Mouse (Mus musculus) E14TG2a.4 (cell line): ENCODE data around the gene Sept9.
A peak's percentile ranks its signal among the peaks of the same experiment; 100 is the strongest.
"Not testable (repeated sequence)": the region's sequence is repeated elsewhere in the genome, so short reads cannot be mapped to it uniquely, and the experiment has no call there.

ENCODE experiments used
- H3K27me3 ChIP-seq: 2 replicates; pipeline ENCODE4 v1.6.1; 2014; ENCODE audit warnings: low read length, control low read depth; ENCODE audit not compliant: insufficient read depth
- H3K36me3 ChIP-seq: 2 replicates; pipeline ENCODE4 v1.6.1; 2014; ENCODE audit warnings: low read length, control low read depth; ENCODE audit not compliant: insufficient read depth
- H3K4me1 ChIP-seq: replicated peaks from 2 replicates; pipeline ENCODE4 v1.6.1; 2014; ENCODE audit warnings: low read depth, low read length, control low read depth
- H3K4me3 ChIP-seq: replicated peaks from 2 replicates; pipeline ENCODE4 v1.5.1; 2014; ENCODE audit warnings: mild to moderate bottlenecking, low read length
- H3K9me3 ChIP-seq: 2 replicates; pipeline ENCODE4 v1.6.1; 2014; ENCODE audit warnings: low read length, control low read depth
- CTCF ChIP-seq: conservative IDR thresholded peaks from 2 replicates; pipeline ENCODE4 v1.5.1; 2014; ENCODE audit warnings: low read length
- NANOG ChIP-seq: IDR thresholded peaks from 2 replicates; pipeline ENCODE4 v1.6.1; 2014; ENCODE audit warnings: borderline replicate concordance, low read length, mixed read lengths
- POU5F1 ChIP-seq: IDR thresholded peaks from 2 replicates; pipeline ENCODE4 v1.6.1; 2014; ENCODE audit warnings: low read length, borderline replicate concordance

The Sept9 gene

DNA sequence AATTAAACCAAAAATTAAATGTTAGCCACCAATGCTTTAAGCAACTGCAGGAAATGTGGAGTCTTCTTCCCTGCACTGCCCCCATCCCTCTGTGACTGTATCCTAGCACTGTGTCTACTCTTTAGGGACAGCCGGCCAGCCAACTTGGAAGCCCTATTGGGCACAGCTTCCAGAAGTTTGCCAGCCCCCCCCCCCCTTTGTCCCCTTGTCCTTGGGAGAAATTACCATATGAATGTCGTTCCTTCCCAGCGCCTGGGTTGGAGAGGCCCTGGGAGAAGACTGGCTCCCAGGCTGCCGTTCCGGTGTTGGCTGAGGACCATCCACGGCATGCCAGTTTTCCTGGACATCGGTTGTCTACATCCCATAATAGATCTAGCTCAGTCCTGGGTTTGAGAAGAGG, 141.8 kb downstream of the Sept9 start:
- Histone ChIP-seq H3K27me3 (no peaks in the 10 kb centered on the region), H3K4me1 (peaks cover 96% of the 10 kb centered on the region), H3K36me3 (peaks cover 54% of the 10 kb centered on the region), H3K4me3 (peak overlapping the region; percentile 53), H3K9me3 (no peaks in the 10 kb centered on the region)
- TF ChIP-seq NANOG = no peak
- TF ChIP-seq CTCF = no peak
- peak; percentile 22; the same call in 1 of the 2 replicates for TF ChIP-seq POU5F1

DNA sequence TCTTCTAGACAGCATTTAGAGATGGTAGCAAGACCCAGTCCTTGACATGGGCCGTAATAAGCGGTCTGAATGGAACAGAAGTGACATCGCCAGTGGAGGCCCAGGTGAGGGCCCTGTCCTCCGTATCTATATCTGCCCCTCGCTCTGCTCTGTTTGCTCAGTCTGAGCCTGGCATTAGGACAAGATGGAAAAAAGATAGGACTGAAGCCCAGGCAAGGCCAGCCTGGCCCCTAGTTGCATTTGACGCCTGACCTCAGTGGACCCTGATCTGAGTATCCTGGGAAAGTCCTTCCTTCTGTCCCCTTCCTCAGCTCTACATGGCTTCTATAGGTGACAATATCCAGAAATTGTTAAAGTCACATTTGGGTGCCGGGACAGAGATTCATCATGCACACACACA, 142.6 kb downstream of the Sept9 start:
- no peak for TF ChIP-seq POU5F1
- no peak for TF ChIP-seq NANOG
- peak overlapping the region; percentile 53; the same call in 1 of the 2 replicates for H3K4me3 ChIP-seq
- H3K36me3 ChIP-seq = peaks cover 49% of the 10 kb centered on the region
- no peaks in the 10 kb centered on the region for H3K9me3 ChIP-seq
- H3K27me3 ChIP-seq = no peaks in the 10 kb centered on the region
- peaks cover 99% of the 10 kb centered on the region for H3K4me1 ChIP-seq

DNA sequence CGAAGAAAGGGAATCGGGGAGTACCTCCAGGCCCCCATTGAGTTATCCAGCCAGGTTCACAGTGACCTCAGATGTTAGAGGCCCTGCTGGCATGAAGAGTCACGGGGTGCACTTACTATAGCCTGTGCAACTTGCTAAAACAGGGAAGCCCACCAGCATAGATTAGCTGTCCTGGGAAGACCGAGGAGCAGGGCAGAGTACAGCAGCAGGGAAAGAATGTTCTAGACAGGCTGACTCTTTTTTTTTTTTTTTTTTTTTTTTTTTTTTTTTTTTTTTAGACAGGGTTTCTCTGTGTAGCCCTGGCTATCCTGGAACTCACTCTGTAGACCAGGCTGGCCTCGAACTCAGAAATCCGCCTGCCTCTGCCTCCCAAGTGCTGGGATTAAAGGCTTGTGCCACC, 143.0 kb downstream of the Sept9 start:
- not testable (repeated sequence) for H3K9me3 ChIP-seq, H3K27me3 ChIP-seq
- H3K4me3 ChIP-seq = 0 out of 2 replicates have a peak overlapping the region, but pooled peaks have one; percentile 53
- peaks cover 48% of the 10 kb centered on the region for H3K36me3 ChIP-seq
- H3K4me1 ChIP-seq = peaks cover 99% of the 10 kb centered on the region

DNA sequence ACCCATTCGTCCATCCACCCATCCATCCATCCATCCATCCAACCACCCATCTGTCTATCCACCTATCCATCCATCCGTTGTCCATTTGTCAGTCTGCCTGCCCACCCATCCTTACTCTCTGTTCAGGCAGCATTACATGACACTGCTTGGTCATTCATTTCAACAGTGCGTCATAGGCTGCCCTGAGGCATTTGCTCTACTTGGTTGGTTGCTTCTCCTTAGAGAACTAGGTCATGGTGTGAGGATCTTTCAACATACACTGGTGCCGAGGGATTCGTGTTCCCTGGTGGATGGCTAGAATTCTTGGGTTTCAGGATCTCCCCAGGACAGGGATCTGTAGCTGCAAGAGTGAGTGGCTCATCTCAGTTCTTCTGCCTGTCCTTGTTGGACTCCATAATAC, 144.3 kb downstream of the Sept9 start:
- no peak overlapping the region for H3K4me3 ChIP-seq
- peaks cover 98% of the 10 kb centered on the region for H3K4me1 ChIP-seq
- peaks cover 47% of the 10 kb centered on the region for H3K36me3 ChIP-seq
- H3K9me3 ChIP-seq = no peaks in the 10 kb centered on the region
- no peaks in the 10 kb centered on the region for H3K27me3 ChIP-seq
- TF ChIP-seq NANOG = no peak
- TF ChIP-seq POU5F1 = no peak
- TF ChIP-seq CTCF = no peak

DNA sequence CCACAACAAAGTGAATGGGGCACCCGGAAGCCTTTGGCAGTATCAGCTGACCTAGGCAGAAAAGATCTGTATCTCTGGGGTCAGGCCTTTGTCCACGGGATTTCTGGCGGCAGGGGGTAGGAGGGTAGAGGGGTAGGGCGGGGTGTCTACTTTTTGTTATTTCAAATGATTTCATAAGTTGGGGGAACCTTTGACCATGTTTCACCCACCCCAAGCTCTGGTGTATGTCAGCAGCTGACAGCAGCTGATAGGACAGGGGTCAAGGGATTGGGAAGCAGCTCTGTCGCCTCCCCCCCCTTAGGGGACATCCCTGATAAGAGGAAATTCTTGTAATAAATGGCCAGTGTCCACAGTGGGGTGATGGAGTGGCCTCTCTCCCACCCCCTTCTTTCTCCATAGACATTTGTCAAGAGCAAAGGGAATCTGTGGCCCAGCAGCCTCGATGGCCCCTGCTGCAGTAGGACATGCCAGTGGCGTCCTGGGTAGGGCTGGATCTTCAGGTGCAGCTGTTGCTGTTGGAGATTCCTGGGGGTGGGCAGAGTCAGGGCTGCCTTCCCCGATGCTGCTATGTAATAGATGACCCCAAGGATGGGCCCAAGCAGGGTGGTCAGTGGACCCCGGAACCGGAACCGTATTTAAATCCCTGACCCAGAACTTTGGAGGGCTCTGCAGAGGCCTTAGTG, 145.0 kb downstream of the Sept9 start:
- no peak for TF ChIP-seq NANOG
- no peak for TF ChIP-seq CTCF
- TF ChIP-seq POU5F1 = no peak
- Histone ChIP-seq H3K36me3 (peaks cover 50% of the 10 kb centered on the region), H3K4me1 (peaks cover 98% of the 10 kb centered on the region), H3K9me3 (no peaks in the 10 kb centered on the region), H3K4me3 (peak overlapping the region; percentile 62), H3K27me3 (no peaks in the 10 kb centered on the region)

DNA sequence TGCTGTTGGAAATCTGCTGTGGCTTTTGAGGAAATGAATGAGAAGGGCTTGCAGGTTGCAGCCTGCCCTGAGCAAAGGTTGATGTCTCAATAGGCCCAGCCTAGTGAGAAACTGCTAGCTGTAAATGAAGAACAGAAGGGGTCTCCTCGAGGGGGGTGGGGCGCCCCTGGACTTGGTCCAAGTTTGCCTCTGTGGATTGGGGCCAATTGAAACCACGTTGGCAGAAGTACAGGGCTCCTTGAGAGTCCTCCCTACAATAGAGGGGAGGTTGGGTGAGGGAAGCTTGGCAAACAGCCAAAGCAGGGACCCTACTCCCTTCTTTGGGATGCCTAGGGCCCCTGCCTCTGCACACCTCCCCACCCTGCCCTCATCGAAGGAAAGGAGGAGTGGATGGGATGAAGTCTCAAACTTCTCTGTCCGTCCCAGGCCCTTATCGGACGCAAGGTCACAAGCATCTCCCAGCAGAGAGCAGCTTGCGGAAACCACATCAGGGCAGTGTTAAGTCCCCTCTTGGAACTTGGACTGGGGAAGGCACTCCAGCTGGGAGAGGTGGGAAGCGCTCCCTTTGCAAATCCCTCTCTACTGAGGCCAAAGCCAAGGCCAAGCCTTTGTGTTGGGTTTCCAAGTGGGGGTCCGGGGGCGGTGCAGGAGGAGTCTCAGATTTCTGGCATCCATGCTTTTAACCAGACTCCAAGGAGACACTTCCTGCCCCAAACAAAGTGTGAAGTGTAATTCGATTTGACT, 145.7 kb downstream of the Sept9 start:
- H3K27me3 ChIP-seq = no peaks in the 10 kb centered on the region
- H3K4me3 ChIP-seq = peak overlapping the region; percentile 62
- peaks cover 98% of the 10 kb centered on the region for H3K4me1 ChIP-seq
- no peaks in the 10 kb centered on the region for H3K9me3 ChIP-seq
- H3K36me3 ChIP-seq = peaks cover 50% of the 10 kb centered on the region
- TF ChIP-seq POU5F1 (no peak), NANOG (no peak), CTCF (no peak)

DNA sequence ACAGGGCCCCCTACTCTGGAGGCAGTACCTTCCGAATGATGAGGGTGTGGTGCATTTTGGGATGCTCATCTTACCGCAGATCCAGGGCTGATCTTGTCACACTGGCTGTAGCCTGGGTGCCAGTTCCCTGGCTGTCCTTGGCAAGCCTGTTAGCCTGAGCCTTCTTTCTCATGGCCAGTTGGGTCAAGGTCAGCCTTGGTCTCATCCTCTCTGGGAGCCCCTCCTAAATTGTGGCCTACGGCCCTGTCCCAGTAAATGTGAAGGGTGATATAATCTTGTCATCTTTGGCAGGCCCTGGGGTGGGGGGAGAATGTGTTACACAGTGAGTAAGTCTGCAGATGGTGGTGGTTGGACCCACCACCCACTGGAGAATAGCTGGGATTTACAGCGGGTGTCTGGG, 147.8 kb downstream of the Sept9 start:
- Histone ChIP-seq H3K4me3 (peak overlapping the region; percentile 32), H3K9me3 (no peaks in the 10 kb centered on the region), H3K36me3 (peaks cover 58% of the 10 kb centered on the region), H3K27me3 (no peaks in the 10 kb centered on the region), H3K4me1 (peaks cover 98% of the 10 kb centered on the region)
- no peak for TF ChIP-seq CTCF
- no peak for TF ChIP-seq POU5F1
- TF ChIP-seq NANOG = no peak

DNA sequence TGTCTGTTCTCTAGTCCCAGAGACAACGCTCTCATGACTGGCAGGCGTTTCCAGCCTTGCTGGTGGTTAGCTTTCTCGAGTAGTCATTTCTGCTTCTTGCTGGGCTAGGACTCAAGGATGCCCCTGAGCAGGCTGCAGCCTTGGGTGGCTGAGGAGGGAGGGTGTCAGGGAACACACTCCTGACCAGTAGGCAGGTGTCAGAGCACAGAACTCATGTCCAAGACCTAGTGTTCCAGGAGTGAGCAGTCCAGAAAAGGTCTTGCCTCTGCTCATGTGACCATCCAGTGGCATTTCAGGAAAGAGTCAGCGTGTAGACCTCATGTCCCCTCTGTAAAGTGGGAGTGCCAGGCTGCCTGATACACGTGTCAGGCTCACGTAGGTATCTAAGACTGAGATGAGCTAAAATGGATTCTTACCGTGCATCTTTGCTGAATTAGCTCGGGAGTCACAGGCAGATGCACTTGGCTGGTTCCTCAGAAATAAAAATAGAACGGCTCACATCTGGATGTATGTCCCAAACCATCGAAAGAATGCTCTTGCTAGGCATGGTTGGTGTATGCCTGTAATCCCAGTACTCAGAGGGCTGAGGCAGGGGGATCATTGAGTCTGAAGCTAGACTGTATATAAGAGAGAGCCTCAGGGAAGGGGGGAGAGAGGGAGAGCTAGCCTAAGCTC, 149.1 kb downstream of the Sept9 start:
- Histone ChIP-seq H3K9me3 (no peaks in the 10 kb centered on the region), H3K4me1 (peaks cover 99% of the 10 kb centered on the region), H3K27me3 (no peaks in the 10 kb centered on the region), H3K4me3 (no peak overlapping the region), H3K36me3 (peaks cover 64% of the 10 kb centered on the region)
- TF ChIP-seq NANOG (no peak), POU5F1 (no peak), CTCF (no peak)
